Mouse (Mus musculus) G1E (cell line): ENCODE data around the gene Map3k3. TPM values are rescaled to one million over a fixed set of nuclear protein-coding genes. Genes with fewer than 3 reads are reported as not detected.

Experiments
- ATAC-seq: 2 replicates; pipeline ENCODE4 v1.8.0; 2016; ENCODE audit warnings: mild to moderate bottlenecking; ENCODE audit not compliant: insufficient number of reproducible peaks, poor library complexity, low FRiP score, severe bottlenecking; ENCODE audit errors: extremely low read depth
- DNase-seq: peaks from one replicate; pipeline ENCODE4 v3.0.0; 2012; ENCODE audit warnings: low spot score
- H3K27me3 ChIP-seq: 2 replicates; pipeline ENCODE4 v1.6.1; 2012; ENCODE audit warnings: mild to moderate bottlenecking, low read length, inconsistent platforms; ENCODE audit not compliant: insufficient read depth
- H3K36me3 ChIP-seq: replicated peaks from 2 replicates; pipeline ENCODE3; 2012; ENCODE audit warnings: mild to moderate bottlenecking, inconsistent platforms
- H3K4me1 ChIP-seq: 2 replicates; pipeline ENCODE4 v1.6.1; 2012; ENCODE audit warnings: low read depth, low read length, inconsistent platforms, mixed read lengths; ENCODE audit not compliant: insufficient read depth
- H3K4me3 ChIP-seq: 2 replicates; pipeline ENCODE4 v1.5.1; 2012; ENCODE audit warnings: low read depth, mild to moderate bottlenecking, inconsistent platforms, low read length, moderate library complexity, mixed read lengths
- H3K9me3 ChIP-seq: replicated peaks from 2 replicates; pipeline ENCODE4 v1.6.1; 2012; ENCODE audit warnings: inconsistent platforms
- CTCF ChIP-seq: IDR thresholded peaks from 2 replicates; pipeline ENCODE4 v1.5.1; 2012; ENCODE audit warnings: low read depth, low read length, inconsistent platforms, mixed read lengths
- GATA1 ChIP-seq: IDR thresholded peaks from 2 replicates; pipeline ENCODE4 v1.6.1; 2012; ENCODE audit warnings: borderline replicate concordance, low read length, inconsistent platforms, mixed read lengths
- GATA2 ChIP-seq: IDR thresholded peaks from 2 replicates; pipeline ENCODE4 v1.6.1; 2012; ENCODE audit warnings: low read depth, low read length, inconsistent platforms, borderline replicate concordance
- POLR2AphosphoS5 ChIP-seq: IDR thresholded peaks from 2 replicates; pipeline ENCODE4 v1.6.1; 2012; ENCODE audit warnings: low read depth, low read length, inconsistent platforms; ENCODE audit not compliant: insufficient replicate concordance
- TAL1 ChIP-seq: conservative IDR thresholded peaks from 2 replicates; pipeline ENCODE4 v1.6.1; 2012; ENCODE audit warnings: low read depth, low read length, inconsistent platforms, mixed read lengths
- polyA plus RNA-seq: library from polyadenylated mRNA; stranded (reverse); fragments of >175 nt; gene quantifications from 2 replicates; pipeline ENCODE4 v1.2.3, GENCODE M21; 2012
- total RNA-seq, 2 experiments: library from RNA; stranded (forward) in 1 of 2; stranded (reverse) in 1 of 2; fragments of 200-1000 nt in 1 of 2; fragments of >200 nt in 1 of 2; fragmentation: Nextera tagmentation in 1 of 2; gene quantifications; 2 replicates each; pipeline ENCODE4 v1.2.3; 2014 to 2017

The Map3k3 gene
- total RNA-seq (2014; fragmentation: Nextera tagmentation) (21.1 and 30.0 TPM in 2 replicates), total RNA-seq (2017) (29.5 and 31.9 TPM in 2 replicates), polyA plus RNA-seq (4.5 and 4.9 TPM in 2 replicates)

DNA sequence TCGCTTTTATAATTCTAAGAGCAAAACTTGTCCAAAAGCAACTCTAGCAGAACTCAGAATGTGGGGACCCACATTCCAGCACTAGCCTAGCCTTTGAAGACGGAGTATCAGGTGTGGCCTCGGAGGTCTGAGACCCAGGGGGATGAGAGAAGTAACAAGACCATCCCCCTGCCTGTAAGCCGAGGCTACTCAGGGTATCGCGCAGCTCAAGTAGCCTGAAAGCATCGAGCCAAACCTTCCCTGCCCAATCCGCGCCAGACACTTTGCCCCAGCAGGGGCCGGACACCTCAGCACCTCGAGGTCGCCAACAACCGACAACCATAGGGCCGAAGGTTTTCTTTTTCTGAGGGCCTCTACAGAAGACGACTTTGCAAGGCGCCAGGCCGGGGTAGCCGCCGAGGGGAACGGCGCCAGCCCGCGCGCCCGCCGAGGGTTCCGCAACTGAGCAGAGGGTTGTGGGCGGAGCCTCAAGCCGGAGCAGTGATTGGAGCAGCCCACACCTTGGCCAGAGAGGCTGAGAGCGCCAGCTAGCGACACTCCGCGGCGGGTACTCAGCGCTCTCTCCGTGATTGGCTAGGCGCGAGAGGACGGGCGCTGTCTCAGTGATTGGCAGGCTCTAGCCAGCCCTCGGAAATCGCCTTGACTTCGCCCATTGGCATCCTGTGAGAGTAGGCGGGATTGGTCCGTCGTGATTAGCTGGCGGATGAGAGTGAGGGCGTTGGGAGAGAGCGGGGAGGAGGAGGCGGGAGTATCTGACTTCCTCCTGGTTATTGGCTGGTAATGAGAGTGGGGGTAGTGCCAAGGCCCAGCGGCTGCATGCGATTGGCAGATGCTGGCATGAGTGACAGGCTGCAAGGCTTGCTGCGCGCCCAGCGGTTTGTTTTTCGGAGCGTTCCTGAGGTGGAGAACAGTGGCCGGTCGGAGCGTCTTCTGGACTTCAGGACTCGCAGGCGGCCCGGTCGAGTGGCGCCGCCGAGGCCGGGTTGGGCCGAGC lies at the start of gene Map3k3:
Map3k3 (plus strand) TSS at position 906 of the 994 bp plus-strand sequence.
- peak; percentile 98 for ATAC-seq
- TF ChIP-seq TAL1 (no peak), GATA2 (no peak), CTCF (peak; percentile 18; the same call in 1 of the 2 replicates), GATA1 (no peak), POLR2AphosphoS5 (no peak)
- no peaks in the 10 kb centered on the region for H3K9me3 ChIP-seq
- peak; percentile 99 for DNase-seq
- peak within 1 kb of the TSS; percentile 86 for H3K4me3 ChIP-seq
- H3K36me3 ChIP-seq = peaks cover 2% of the 10 kb centered on the region
- H3K27me3 ChIP-seq = peaks cover 4% of the 10 kb centered on the region
- H3K4me1 ChIP-seq = peaks cover 12% of the 10 kb centered on the region

- DNase-seq (no peak), ATAC-seq (no peak)
- Histone ChIP-seq H3K27me3 (no peaks in the 10 kb centered on the region), H3K9me3 (no peaks in the 10 kb centered on the region), H3K4me3 (no peak overlapping the region), H3K36me3 (peaks cover 17% of the 10 kb centered on the region), H3K4me1 (peaks cover 35% of the 10 kb centered on the region)
- TF ChIP-seq POLR2AphosphoS5 (no peak), GATA1 (no peak), CTCF (no peak), GATA2 (no peak), TAL1 (no peak)
Observed at GRCm38 (mm10) chr11:106034986-106035385, 49.4 kb upstream of the Map3k3 start.

- Histone ChIP-seq H3K36me3 (peaks cover 30% of the 10 kb centered on the region), H3K4me1 (peaks cover 44% of the 10 kb centered on the region), H3K27me3 (no peaks in the 10 kb centered on the region), H3K9me3 (no peaks in the 10 kb centered on the region), H3K4me3 (peak within 1 kb of the TSS; percentile 98)
- DNase-seq = peak; percentile 97
- TF ChIP-seq POLR2AphosphoS5 (no peak), GATA1 (no peak), GATA2 (no peak), CTCF (no peak), TAL1 (no peak)
- peak; percentile 97 for ATAC-seq
Observed at GRCm38 (mm10) chr11:106036548-106037417, 47.6 kb upstream of the Map3k3 start, which contains the start of gene Dcaf7. TSS of gene Dcaf7 (plus strand) at chr11:106036872.

DNA sequence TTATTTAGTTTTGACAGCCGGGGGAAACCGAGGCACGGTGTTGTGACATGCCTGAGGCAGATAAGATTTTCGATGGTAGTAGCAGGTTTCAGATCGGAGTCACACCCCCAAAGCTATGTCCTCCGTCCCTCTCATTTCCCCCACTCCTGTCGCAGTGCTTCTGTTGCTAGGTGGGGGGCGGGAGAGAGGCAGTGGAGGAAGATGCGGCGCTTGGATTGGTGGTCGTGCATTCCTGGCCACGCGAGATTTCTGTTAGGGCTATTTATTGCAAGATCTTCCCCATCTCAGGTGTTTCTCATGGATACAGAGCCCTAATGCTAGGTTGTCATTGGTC lies 47.0 kb upstream of the Map3k3 start:
- TF ChIP-seq POLR2AphosphoS5 (no peak), CTCF (no peak), GATA1 (no peak), GATA2 (no peak)
- Histone ChIP-seq H3K27me3 (no peaks in the 10 kb centered on the region), H3K4me3 (peak overlapping the region; percentile 98), H3K9me3 (no peaks in the 10 kb centered on the region), H3K36me3 (peaks cover 34% of the 10 kb centered on the region), H3K4me1 (peaks cover 44% of the 10 kb centered on the region)
- DNase-seq (peak; percentile 85), ATAC-seq (no peak)

- no peak for TF ChIP-seq POLR2AphosphoS5
- no peak for TF ChIP-seq TAL1
- TF ChIP-seq CTCF = no peak
- ATAC-seq = no peak
- Histone ChIP-seq H3K9me3 (no peaks in the 10 kb centered on the region), H3K36me3 (peaks cover 82% of the 10 kb centered on the region), H3K27me3 (no peaks in the 10 kb centered on the region), H3K4me1 (peaks cover 55% of the 10 kb centered on the region), H3K4me3 (no peak overlapping the region)
- DNase-seq = no peak
Observed at GRCm38 (mm10) chr11:106044349-106044748, 40.1 kb upstream of the Map3k3 start.
